Mouse (Mus musculus) neural tube, embryonic 14.5 days (tissue): Measurements from ENCODE around the gene Bcl2a1a. TPM values are rescaled to one million over a fixed set of nuclear protein-coding genes. Genes with fewer than 3 reads are reported as not detected.
"Not testable (repeated sequence)": the region's sequence is repeated elsewhere in the genome, so short reads cannot be mapped to it uniquely, and the experiment has no call there.

Source experiments
- ATAC-seq: fragments of 200-750 bp; cut with Nextera tagmentation; 2 replicates; pipeline ENCODE4 v1.8.0; 2017; ENCODE audit warnings: low read depth, mild to moderate bottlenecking, moderate TSS enrichment, moderate library complexity
- H3K27ac ChIP-seq: fragments of 300-500 bp; sonication (generic); 2 replicates; pipeline ENCODE4 v1.5.1; 2014; ENCODE audit warnings: low read depth, mild to moderate bottlenecking, control low read depth, low read length, moderate library complexity, mixed read lengths
- H3K27me3 ChIP-seq: fragments of 300-500 bp; sonication (generic); 2 replicates; pipeline ENCODE4 v1.6.1; 2014; ENCODE audit warnings: low read length; ENCODE audit not compliant: control insufficient read depth, insufficient read depth
- H3K36me3 ChIP-seq: fragments of 300-500 bp; sonication (generic); 2 replicates; pipeline ENCODE4 v1.6.1; 2014; ENCODE audit warnings: low read length, mixed read lengths; ENCODE audit not compliant: control insufficient read depth, insufficient read depth
- H3K4me1 ChIP-seq: fragments of 300-500 bp; sonication (generic); 2 replicates; pipeline ENCODE4 v1.6.1; 2014; ENCODE audit warnings: low read length; ENCODE audit not compliant: control insufficient read depth, insufficient read depth
- H3K4me2 ChIP-seq: fragments of 300-500 bp; sonication (generic); 2 replicates; pipeline ENCODE4 v1.6.1; 2014; ENCODE audit warnings: mild to moderate bottlenecking, low read depth, low read length, control low read depth
- H3K4me3 ChIP-seq: fragments of 300-500 bp; sonication (generic); 2 replicates; pipeline ENCODE4 v1.5.1; 2014; ENCODE audit warnings: low read depth, low read length, control low read depth, mixed read lengths
- H3K9ac ChIP-seq: fragments of 300-500 bp; sonication (generic); replicated peaks from 2 replicates; pipeline ENCODE4 v1.6.1; 2014; ENCODE audit warnings: low read depth, mild to moderate bottlenecking, control low read depth, low read length, mixed read lengths
- H3K9me3 ChIP-seq: fragments of 300-500 bp; sonication (generic); 2 replicates; pipeline ENCODE4 v1.6.1; 2016; ENCODE audit warnings: low read length; ENCODE audit not compliant: control insufficient read depth
- WGBS: fragments of 180-500 bp; shearing (Covaris S2); extraction: QIAGEN DNeasy Blood & Tissue Kit; methylation state at CpG from one replicate; pipeline ENCODE4 v1.1.7; 2014; 5-methylcytosine and 5-hydroxymethylcytosine counted together
- polyA plus RNA-seq: library from polyadenylated mRNA; unstranded; fragments of >200 nt; fragmentation: Nextera tagmentation; extraction: Ambion mirVana; gene quantifications from 2 replicates; pipeline ENCODE4 v1.2.1, GENCODE M21; 2014

Bcl2a1a gene
- polyA plus RNA-seq, 1 experiment from 2014 or later, result not detected

DNA sequence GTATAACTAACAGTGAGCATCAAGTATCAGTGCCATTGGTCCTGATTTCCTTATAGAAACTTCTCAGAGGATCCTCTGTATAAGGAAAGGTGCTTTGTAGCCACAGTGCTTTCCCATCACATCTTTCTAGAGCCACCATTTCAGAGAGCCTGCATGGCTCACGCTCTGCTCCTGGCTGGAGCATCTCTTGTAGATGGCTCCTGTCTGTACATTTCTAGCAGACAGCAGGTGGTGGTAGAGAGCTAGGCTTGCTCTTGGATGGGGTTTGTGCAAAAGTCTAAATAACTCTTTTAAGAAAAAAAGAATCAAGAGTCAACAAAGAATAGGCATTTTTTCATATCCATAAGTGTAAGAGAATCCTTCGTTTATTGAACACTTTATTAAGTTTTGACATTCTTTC, 12.8 kb downstream of the Bcl2a1a start:
- H3K27ac ChIP-seq, H3K9ac ChIP-seq, H3K4me2 ChIP-seq, H3K4me3 ChIP-seq, H3K27me3 ChIP-seq, H3K9me3 ChIP-seq, H3K36me3 ChIP-seq, H3K4me1 ChIP-seq, ATAC-seq: not testable (repeated sequence)
- 80% methylated on average over 1 of the region's 2 CpGs for WGBS

DNA sequence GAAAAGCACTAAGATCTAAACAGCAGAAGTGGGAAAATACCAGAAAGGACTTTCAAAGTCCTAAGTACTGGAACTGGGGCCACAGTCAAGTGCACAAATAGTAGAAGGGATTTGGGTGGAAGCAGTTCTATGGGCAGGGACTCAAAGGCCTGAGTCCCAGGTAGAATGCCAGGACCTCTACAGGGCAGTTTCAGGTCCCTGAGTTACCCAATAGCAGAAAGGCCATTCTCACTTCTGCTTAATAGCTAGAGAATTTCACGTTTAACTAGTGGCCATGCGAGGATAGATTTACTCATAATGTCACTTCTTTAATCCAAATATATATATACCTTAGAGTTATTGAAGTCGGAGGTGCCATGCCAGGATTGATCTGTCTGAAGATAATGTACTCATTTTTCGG, 20.2 kb downstream of the Bcl2a1a start:
- not testable (repeated sequence) for H3K36me3 ChIP-seq, H3K27ac ChIP-seq, H3K4me1 ChIP-seq, H3K9me3 ChIP-seq, H3K9ac ChIP-seq, ATAC-seq, H3K27me3 ChIP-seq, H3K4me3 ChIP-seq, H3K4me2 ChIP-seq
- 78% methylated on average over 4 of the region's 4 CpGs for WGBS

DNA sequence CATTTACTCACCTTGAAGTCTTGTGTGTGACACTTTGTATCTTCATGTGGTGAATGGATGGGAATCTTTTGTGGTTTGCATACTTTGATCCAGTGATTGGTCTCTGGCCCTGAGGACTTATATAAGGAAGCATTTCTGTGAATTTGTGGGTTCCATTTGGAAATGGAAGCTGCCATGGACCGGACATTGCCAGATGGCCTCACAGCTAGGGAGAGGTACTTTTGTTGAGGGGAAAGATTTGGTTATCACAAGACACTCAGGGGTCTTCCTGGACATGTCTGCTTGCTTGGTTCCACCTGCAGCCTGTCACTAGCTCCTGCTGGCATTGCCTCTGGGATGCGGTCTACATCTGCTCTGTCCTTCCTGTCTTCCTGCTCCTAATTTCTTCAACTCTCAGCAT, 23.1 kb downstream of the Bcl2a1a start:
- H3K27me3 ChIP-seq, H3K4me2 ChIP-seq, ATAC-seq, H3K27ac ChIP-seq, H3K36me3 ChIP-seq, H3K4me1 ChIP-seq, H3K9me3 ChIP-seq, H3K9ac ChIP-seq, H3K4me3 ChIP-seq: not testable (repeated sequence)
- WGBS, result 100% methylated on average over 2 of the region's 2 CpGs

DNA sequence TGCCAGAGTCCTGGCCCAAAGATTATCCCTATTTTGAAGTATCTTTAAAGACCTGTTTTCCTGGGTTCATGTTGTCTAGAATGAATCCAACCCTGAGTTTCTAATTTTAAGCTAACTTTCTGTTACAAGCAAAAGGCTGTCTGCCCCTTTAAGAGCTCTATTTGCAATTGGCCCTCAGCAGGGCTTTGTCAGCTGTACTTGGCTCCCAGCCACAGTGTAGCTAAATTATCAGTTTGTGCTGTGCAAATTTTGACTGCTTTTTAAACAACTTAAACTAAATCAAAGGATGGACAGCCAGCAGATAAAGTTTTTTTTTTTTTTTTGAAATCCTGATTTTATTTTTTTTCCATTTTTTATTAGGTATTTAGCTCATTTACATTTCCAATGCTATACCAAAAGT, 44.8 kb downstream of the Bcl2a1a start:
- H3K36me3 ChIP-seq, H3K4me2 ChIP-seq, H3K9ac ChIP-seq, H3K27me3 ChIP-seq, H3K4me3 ChIP-seq, H3K9me3 ChIP-seq, ATAC-seq, H3K27ac ChIP-seq, H3K4me1 ChIP-seq: not testable (repeated sequence)

Other genes starting within 250 kb of the Bcl2a1a start
- 34.3 and 55.4 TPM in 2 replicates for gene Mthfsl, start 236.6 kb upstream of the Bcl2a1a start, polyA plus RNA-seq
- gene Bcl2a1d, start 225.0 kb upstream of the Bcl2a1a start, polyA plus RNA-seq, result 0.28 TPM in 1 of 2 replicates, not detected in the other
- 0.13 TPM in 1 of 2 replicates, not detected in the other for gene Trim43c, start 117.7 kb upstream of the Bcl2a1a start, polyA plus RNA-seq
- gene Trim43b, start 135.9 kb downstream of the Bcl2a1a start, polyA plus RNA-seq, result not detected in 2 replicates
- 1.1 and 1.8 TPM in 2 replicates for gene Bcl2a1b, start 242.3 kb downstream of the Bcl2a1a start, polyA plus RNA-seq
- gene Gm29094, start 242.5 kb downstream of the Bcl2a1a start, polyA plus RNA-seq, result 0.35 TPM in 1 of 2 replicates, not detected in the other